Mouse (Mus musculus) liver, embryonic 15.5 days (tissue): ENCODE results near the gene Scn8a. TPM values are rescaled to one million over a fixed set of nuclear protein-coding genes. Genes with fewer than 3 reads are reported as not detected.
A peak's percentile ranks its signal among the peaks of the same experiment; 100 is the strongest.

Source experiments
- ATAC-seq: fragments of 200-750 bp; cut with Nextera tagmentation; 2 replicates; pipeline ENCODE4 v1.8.0; 2017; ENCODE audit warnings: moderate number of reproducible peaks, mild to moderate bottlenecking, moderate library complexity; ENCODE audit not compliant: insufficient read depth
- H3K27ac ChIP-seq: fragments of 300-500 bp; sonication (generic); replicated peaks from 2 replicates; pipeline ENCODE4 v1.5.1; 2015; ENCODE audit warnings: mild to moderate bottlenecking, inconsistent platforms
- H3K27me3 ChIP-seq: fragments of 300-500 bp; sonication (generic); 2 replicates; pipeline ENCODE4 v1.6.1; 2015; ENCODE audit warnings: mild to moderate bottlenecking, inconsistent platforms
- H3K36me3 ChIP-seq: fragments of 300-500 bp; sonication (generic); replicated peaks from 2 replicates; pipeline ENCODE4 v1.6.1; 2015; ENCODE audit warnings: moderate library complexity, mild to moderate bottlenecking, inconsistent platforms
- H3K4me1 ChIP-seq: fragments of 300-500 bp; sonication (generic); replicated peaks from 2 replicates; pipeline ENCODE4 v1.6.1; 2015; ENCODE audit warnings: inconsistent platforms
- H3K4me2 ChIP-seq: fragments of 300-500 bp; sonication (generic); 2 replicates; pipeline ENCODE4 v1.6.1; 2015; ENCODE audit warnings: moderate library complexity, mild to moderate bottlenecking, inconsistent platforms
- H3K4me3 ChIP-seq: fragments of 300-500 bp; sonication (generic); replicated peaks from 2 replicates; pipeline ENCODE4 v1.5.1; 2015; ENCODE audit warnings: mild to moderate bottlenecking, inconsistent platforms
- H3K9ac ChIP-seq: fragments of 300-500 bp; sonication (generic); 2 replicates; pipeline ENCODE4 v1.6.1; 2015; ENCODE audit warnings: moderate library complexity, mild to moderate bottlenecking, inconsistent platforms
- H3K9me3 ChIP-seq: fragments of 300-500 bp; sonication (generic); replicated peaks from 2 replicates; pipeline ENCODE4 v1.6.1; 2016; ENCODE audit warnings: inconsistent platforms
- whole genome bisulfite sequencing: fragments of 180-500 bp; shearing (Covaris S2); methylation state at CpG from one replicate; pipeline ENCODE4 v1.1.7; 2015; ENCODE audit warnings: mixed read lengths; ENCODE audit not compliant: insufficient replicate concordance; 5-methylcytosine and 5-hydroxymethylcytosine counted together
- polyA plus RNA-seq: library from polyadenylated mRNA; unstranded; fragments of >200 nt; fragmentation: Nextera tagmentation; extraction: Ambion mirVana; gene quantifications from 2 replicates; pipeline ENCODE4 v1.2.1, GENCODE M21; 2015

The Scn8a gene
- polyA plus RNA-seq, 1 experiment from 2014 or later: 0.32 TPM

- Histone ChIP-seq H3K27ac (no peak overlapping the region), H3K4me2 (no peak overlapping the region), H3K4me3 (no peak overlapping the region), H3K9me3 (no peaks in the 10 kb centered on the region), H3K27me3 (peaks cover 65% of the 10 kb centered on the region), H3K9ac (no peak overlapping the region), H3K36me3 (no peaks in the 10 kb centered on the region), H3K4me1 (no peaks in the 10 kb centered on the region)
- 33% methylated on average over 17 of the region's 17 CpGs for WGBS
- ATAC-seq: no peak
These were observed 170.0 kb downstream of the Scn8a start for GRCm38 (mm10) chr15:101039651-101040050.

GRCm38 (mm10) chr15:101041966-101042365 is 172.3 kb downstream of the Scn8a start:
- 45% methylated on average over 6 of the region's 6 CpGs for WGBS
- Histone ChIP-seq H3K9me3 (no peaks in the 10 kb centered on the region), H3K4me2 (no peak overlapping the region), H3K4me1 (peaks cover 10% of the 10 kb centered on the region), H3K36me3 (no peaks in the 10 kb centered on the region), H3K27me3 (peaks cover 88% of the 10 kb centered on the region), H3K9ac (no peak overlapping the region), H3K4me3 (no peak overlapping the region), H3K27ac (no peak overlapping the region)
- no peak for ATAC-seq

- 17% methylated on average over 6 of the region's 6 CpGs for WGBS
- no peak for ATAC-seq
- Histone ChIP-seq H3K4me2 (no peak overlapping the region), H3K4me3 (no peak overlapping the region), H3K9ac (no peak overlapping the region), H3K9me3 (no peaks in the 10 kb centered on the region), H3K4me1 (peaks cover 12% of the 10 kb centered on the region), H3K27me3 (peaks cover 94% of the 10 kb centered on the region), H3K36me3 (no peaks in the 10 kb centered on the region), H3K27ac (no peak overlapping the region)
These were observed 173.0 kb downstream of the Scn8a start for GRCm38 (mm10) chr15:101042613-101043012.

GRCm38 (mm10) chr15:101044531-101044930 is 174.9 kb downstream of the Scn8a start:
- Histone ChIP-seq H3K4me1 (peaks cover 12% of the 10 kb centered on the region), H3K9ac (no peak overlapping the region), H3K27me3 (peaks cover 95% of the 10 kb centered on the region), H3K4me2 (no peak overlapping the region), H3K9me3 (no peaks in the 10 kb centered on the region), H3K4me3 (no peak overlapping the region), H3K36me3 (no peaks in the 10 kb centered on the region), H3K27ac (no peak overlapping the region)
- 25% methylated on average over 6 of the region's 6 CpGs for WGBS
- ATAC-seq: no peak

GRCm38 (mm10) chr15:101046039-101046526 is 176.4 kb downstream of the Scn8a start:
- whole genome bisulfite sequencing: 3% methylated on average over 43 of the region's 43 CpGs
- peaks cover 12% of the 10 kb centered on the region for H3K4me1 ChIP-seq
- H3K4me3 ChIP-seq: peak overlapping the region; percentile 37
- H3K27me3 ChIP-seq: peaks cover 95% of the 10 kb centered on the region
- no peak overlapping the region for H3K27ac ChIP-seq
- H3K9ac ChIP-seq: no peak overlapping the region
- no peak for ATAC-seq
- no peaks in the 10 kb centered on the region for H3K9me3 ChIP-seq
- peak overlapping the region; percentile 60 for H3K4me2 ChIP-seq
- H3K36me3 ChIP-seq: no peaks in the 10 kb centered on the region

GRCm38 (mm10) chr15:101046527-101047193 is 177.0 kb downstream of the Scn8a start:
- H3K36me3 ChIP-seq: no peaks in the 10 kb centered on the region
- no peak for ATAC-seq
- peak overlapping the region; percentile 60 for H3K4me2 ChIP-seq
- peaks cover 96% of the 10 kb centered on the region for H3K27me3 ChIP-seq
- H3K4me3 ChIP-seq: peak overlapping the region; percentile 37
- no peak overlapping the region for H3K9ac ChIP-seq
- no peaks in the 10 kb centered on the region for H3K9me3 ChIP-seq
- H3K4me1 ChIP-seq: peaks cover 12% of the 10 kb centered on the region
- H3K27ac ChIP-seq: no peak overlapping the region
- WGBS: under 1% methylated on average over 77 of the region's 77 CpGs

- H3K9ac ChIP-seq: no peak within 1 kb of the TSS
- 3% methylated on average over 22 of the region's 23 CpGs for WGBS
- no peak within 1 kb of the TSS for H3K27ac ChIP-seq
- H3K36me3 ChIP-seq: no peaks in the 10 kb centered on the region
- no peak for ATAC-seq
- H3K4me1 ChIP-seq: peaks cover 12% of the 10 kb centered on the region
- H3K9me3 ChIP-seq: no peaks in the 10 kb centered on the region
- H3K4me2 ChIP-seq: peak within 1 kb of the TSS; percentile 60
- H3K4me3 ChIP-seq: peak within 1 kb of the TSS; percentile 37
- peaks cover 96% of the 10 kb centered on the region for H3K27me3 ChIP-seq
These were observed 177.5 kb downstream of the Scn8a start, which contains the start of gene Gm47841 for GRCm38 (mm10) chr15:101047194-101047555. Gene Gm47841 (minus strand): TSS chr15:101047397.

- Histone ChIP-seq H3K9ac (no peak overlapping the region), H3K27ac (no peak overlapping the region), H3K27me3 (peaks cover 100% of the 10 kb centered on the region), H3K9me3 (no peaks in the 10 kb centered on the region), H3K36me3 (no peaks in the 10 kb centered on the region), H3K4me3 (no peak overlapping the region), H3K4me1 (peaks cover 17% of the 10 kb centered on the region), H3K4me2 (no peak overlapping the region)
- 40% methylated on average over 5 of the region's 5 CpGs for WGBS
- ATAC-seq: no peak
These were observed 178.8 kb downstream of the Scn8a start for GRCm38 (mm10) chr15:101048338-101048896.

GRCm38 (mm10) chr15:101051869-101052268 is 182.2 kb downstream of the Scn8a start:
- Histone ChIP-seq H3K4me3 (no peak overlapping the region), H3K4me1 (peaks cover 12% of the 10 kb centered on the region), H3K9ac (no peak overlapping the region), H3K36me3 (no peaks in the 10 kb centered on the region), H3K4me2 (no peak overlapping the region), H3K27ac (no peak overlapping the region), H3K9me3 (no peaks in the 10 kb centered on the region), H3K27me3 (peaks cover 99% of the 10 kb centered on the region)
- 45% methylated on average over 10 of the region's 10 CpGs for WGBS
- ATAC-seq: no peak

GRCm38 (mm10) chr15:101052560-101053501 is 183.2 kb downstream of the Scn8a start:
- 18% methylated on average over 119 of the region's 120 CpGs for WGBS
- no peak overlapping the region for H3K9ac ChIP-seq
- peaks cover 94% of the 10 kb centered on the region for H3K27me3 ChIP-seq
- H3K9me3 ChIP-seq: no peaks in the 10 kb centered on the region
- no peak for ATAC-seq
- 0 out of 2 replicates have a peak, but pooled peaks cover 9% of the 10 kb centered on the region for H3K4me1 ChIP-seq
- no peaks in the 10 kb centered on the region for H3K36me3 ChIP-seq
- H3K4me2 ChIP-seq: peak overlapping the region; percentile 47
- peak overlapping the region; percentile 29 for H3K4me3 ChIP-seq
- H3K27ac ChIP-seq: no peak overlapping the region
